Mouse (Mus musculus) lung, postnatal 25 days (tissue): ENCODE measurements at regions not wholly inside any gene's neighbourhood (a gene's known extent, or its start where the extent isn't known, plus 50 kb on each side); places are given as distances from the start of the nearest gene placed in this dataset.

Experiments
- DNase-seq: peaks from one replicate; pipeline ENCODE4 v3.0.0; 2022; ENCODE audit warnings: low spot score

GRCm38 (mm10) chr9:25951144-25951543 lies 469.8 kb downstream of the Eepd1 start:
- no peak for DNase-seq

- DNase-seq: no peak
Measured at GRCm38 (mm10) chr9:25959082-25959481, 477.7 kb downstream of the Eepd1 start.

- no peak for DNase-seq
Measured at GRCm38 (mm10) chr9:25985450-25985849, 504.1 kb downstream of the Eepd1 start.

- DNase-seq: peak; percentile 71
Measured at GRCm38 (mm10) chr9:25985920-25986319, 504.6 kb downstream of the Eepd1 start.

GRCm38 (mm10) chr9:26001821-26002220 lies 520.5 kb downstream of the Eepd1 start:
- DNase-seq: no peak
